Mouse (Mus musculus) MEL (cell line): ENCODE measurements around the gene Egln3. TPM values are rescaled to one million over a fixed set of nuclear protein-coding genes. Genes with fewer than 3 reads are reported as not detected.

Experiments used
- DNase-seq: peaks from one replicate; pipeline ENCODE4 v3.0.0; 2011; ENCODE audit warnings: low read depth, low spot score
- H3K27ac ChIP-seq: 2 replicates; pipeline ENCODE4 v1.5.1; 2012; ENCODE audit warnings: low read depth, mild to moderate bottlenecking, control low read depth, low read length, moderate library complexity; ENCODE audit not compliant: control insufficient read depth
- H3K27me3 ChIP-seq, 2 experiments: fragments of 150-350 bp in 1 of 2; sonication (generic) in 1 of 2; 2 replicates each; pipeline ENCODE4 v1.6.1; 2012; ENCODE audit warnings: low read length in 2 of 2, mild to moderate bottlenecking in 2 of 2, improper control_type of control experiment in 1 of 2, moderate library complexity in 1 of 2; ENCODE audit not compliant: insufficient read depth in 2 of 2, control insufficient read depth in 1 of 2
- H3K36me3 ChIP-seq, 2 experiments: 2 replicates each; pipeline ENCODE4 v1.6.1; 2012 to 2014; ENCODE audit warnings: low read length in 2 of 2, improper control_type of control experiment in 1 of 2, inconsistent platforms in 1 of 2, mild to moderate bottlenecking in 1 of 2; ENCODE audit not compliant: insufficient read depth in 2 of 2, control insufficient read depth in 1 of 2
- H3K4me1 ChIP-seq, 2 experiments: fragments of 150-350 bp in 1 of 2; sonication (generic) in 1 of 2; 2 replicates each; pipeline ENCODE4 v1.6.1; 2012; ENCODE audit warnings: low read length in 2 of 2, improper control_type of control experiment in 1 of 2, mild to moderate bottlenecking in 1 of 2; ENCODE audit not compliant: insufficient read depth in 2 of 2, control insufficient read depth in 1 of 2
- H3K4me3 ChIP-seq, 2 experiments: fragments of 150-350 bp in 1 of 2; sonication (generic) in 1 of 2; 2 replicates each; pipeline ENCODE4 v1.5.1; 2012; ENCODE audit warnings: low read depth in 2 of 2, low read length in 2 of 2, mild to moderate bottlenecking in 2 of 2, moderate library complexity in 2 of 2, control low read depth in 1 of 2, improper control_type of control experiment in 1 of 2; ENCODE audit not compliant: control insufficient read depth in 1 of 2, insufficient read depth in 1 of 2
- H3K79me2 ChIP-seq: 2 replicates; pipeline ENCODE4 v1.6.1; 2012; ENCODE audit warnings: mild to moderate bottlenecking, low read length, moderate library complexity; ENCODE audit not compliant: control insufficient read depth, poor library complexity, insufficient read depth
- H3K9ac ChIP-seq: 2 replicates; pipeline ENCODE4 v1.6.1; 2012; ENCODE audit warnings: low read depth, mild to moderate bottlenecking, control low read depth, low read length, moderate library complexity; ENCODE audit not compliant: control insufficient read depth, poor library complexity, severe bottlenecking
- H3K9me3 ChIP-seq: fragments of 150-350 bp; sonication (generic); replicated peaks from 2 replicates; pipeline ENCODE4 v1.6.1; 2012; ENCODE audit warnings: mild to moderate bottlenecking, low read length, improper control_type of control experiment, moderate library complexity; ENCODE audit not compliant: insufficient read depth
- CHD1 ChIP-seq: IDR thresholded peaks from 2 replicates; pipeline ENCODE4 v1.6.1; 2012; ENCODE audit warnings: low read depth, mild to moderate bottlenecking, inconsistent platforms, low read length, improper control_type of control experiment
- EP300 ChIP-seq, 2 experiments: IDR thresholded peaks; 2 replicates each; pipeline ENCODE4 v1.6.1; 2011; ENCODE audit warnings: improper control_type of control experiment in 2 of 2, low read length in 2 of 2, low read depth in 1 of 2, mild to moderate bottlenecking in 1 of 2
- GATA1 ChIP-seq: IDR thresholded peaks from 2 replicates; pipeline ENCODE4 v1.6.1; 2011; ENCODE audit warnings: low read depth, low read length, improper control_type of control experiment
- HCFC1 ChIP-seq: IDR thresholded peaks from 2 replicates; pipeline ENCODE4 v1.6.1; 2012; ENCODE audit warnings: low read depth, mild to moderate bottlenecking, inconsistent platforms, low read length, improper control_type of control experiment, moderate library complexity
- KAT2A ChIP-seq: conservative IDR thresholded peaks from 2 replicates; pipeline ENCODE4 v1.6.1; 2012; ENCODE audit warnings: low read depth, low read length, improper control_type of control experiment, inconsistent platforms
- MAFK ChIP-seq: IDR thresholded peaks from 2 replicates; pipeline ENCODE4 v1.6.1; 2011; ENCODE audit warnings: low read depth, mild to moderate bottlenecking, low read length, improper control_type of control experiment, borderline replicate concordance
- MAX ChIP-seq: IDR thresholded peaks from 2 replicates; pipeline ENCODE4 v1.6.1; 2011; ENCODE audit warnings: low read length, improper control_type of control experiment
- MAZ ChIP-seq: IDR thresholded peaks from 2 replicates; pipeline ENCODE4 v1.6.1; 2012; ENCODE audit warnings: low read depth, mild to moderate bottlenecking, inconsistent platforms, low read length, improper control_type of control experiment
- MYC ChIP-seq: IDR thresholded peaks from 2 replicates; pipeline ENCODE4 v1.6.1; 2011; ENCODE audit warnings: low read depth, mild to moderate bottlenecking, low read length, improper control_type of control experiment, moderate library complexity
- NELFE ChIP-seq: IDR thresholded peaks from 2 replicates; pipeline ENCODE4 v1.6.1; 2011; ENCODE audit warnings: low read depth, low read length, improper control_type of control experiment
- NRF1 ChIP-seq: IDR thresholded peaks from 2 replicates; pipeline ENCODE4 v1.6.1; 2014; ENCODE audit warnings: low read depth, mild to moderate bottlenecking, inconsistent platforms, low read length, improper control_type of control experiment, moderate library complexity; ENCODE audit not compliant: poor library complexity, insufficient read depth, severe bottlenecking
- POLR2AphosphoS5 ChIP-seq: IDR thresholded peaks from 2 replicates; pipeline ENCODE4 v1.6.1; 2012; ENCODE audit warnings: low read depth, borderline replicate concordance, mild to moderate bottlenecking, inconsistent platforms, low read length, moderate library complexity, mixed read lengths
- RCOR1 ChIP-seq: IDR thresholded peaks from 2 replicates; pipeline ENCODE4 v1.6.1; 2012; ENCODE audit warnings: low read depth, mild to moderate bottlenecking, inconsistent platforms, low read length, improper control_type of control experiment
- SMC3 ChIP-seq: IDR thresholded peaks from 2 replicates; pipeline ENCODE4 v1.6.1; 2011; ENCODE audit warnings: low read depth, low read length, improper control_type of control experiment
- TBP ChIP-seq: IDR thresholded peaks from 2 replicates; pipeline ENCODE4 v1.8.0; 2011; ENCODE audit warnings: low read depth, low read length, improper control_type of control experiment
- TCF12 ChIP-seq: IDR thresholded peaks from 2 replicates; pipeline ENCODE4 v1.6.1; 2014; ENCODE audit warnings: low read depth, mild to moderate bottlenecking, inconsistent platforms, low read length, improper control_type of control experiment, moderate library complexity
- USF1 ChIP-seq: IDR thresholded peaks from 2 replicates; pipeline ENCODE4 v1.6.1; 2014; ENCODE audit warnings: low read depth, mild to moderate bottlenecking, inconsistent platforms, low read length, improper control_type of control experiment, moderate library complexity
- ZC3H11A ChIP-seq: IDR thresholded peaks from 2 replicates; pipeline ENCODE4 v1.6.1; 2012; ENCODE audit warnings: low read depth, mild to moderate bottlenecking, inconsistent platforms, low read length, improper control_type of control experiment
- polyA plus RNA-seq, 2 experiments: library from polyadenylated mRNA; stranded (reverse) in 1 of 2; unstranded in 1 of 2; fragments of >175 nt in 1 of 2; fragments of >200 nt in 1 of 2; gene quantifications; 2 replicates each; pipeline versions ENCODE4 v1.2.1 to v1.2.4; 2012; ENCODE audit warnings: low replicate concordance in 2 of 2, low read depth in 1 of 2; ENCODE audit not compliant: insufficient read length in 2 of 2, insufficient read depth in 1 of 2, missing spikeins in 1 of 2
- total RNA-seq: library from RNA; depleted of rRNA; stranded (reverse); fragments of 300-350 nt; gene quantifications from 2 replicates; pipeline ENCODE4 v1.2.3, GENCODE M21; 2012

The Egln3 gene
- total and polyA plus RNA-seq, 3 experiments: 3.2 to 30.1 TPM; not detected in 1

- TF ChIP-seq NELFE (no peak), MYC (no peak), MAZ (no peak)
- TF ChIP-seq, all 39 proteins: peak for 0
These were observed 19.4 kb downstream of the Egln3 start (continued) for GRCm38 (mm10) chr12:54184264-54184663.

GRCm38 (mm10) chr12:54178323-54178722 is 25.3 kb downstream of the Egln3 start:
- TF ChIP-seq TCF12 (no peak), MYC (no peak), USF1 (no peak), KAT2A (no peak), RCOR1 (no peak), CHD1 (no peak), SMC3 (no peak), ZC3H11A (no peak), EP300 (IDR thresholded peaks at IDR 0.05; ENCODE audit: low read depth in 1 of 2, low read length in 2 of 2) (no peak)
- H3K9me3 ChIP-seq: no peaks in the 10 kb centered on the region
- DNase-seq: no peak
- H3K4me1 ChIP-seq: no peaks in the 10 kb centered on the region
- H3K9ac ChIP-seq: no peak overlapping the region
- no peak overlapping the region for H3K4me3 ChIP-seq
- H3K27ac ChIP-seq: no peak overlapping the region
- no peaks in the 10 kb centered on the region for H3K79me2 ChIP-seq
- H3K27me3 ChIP-seq: no peaks in the 10 kb centered on the region
- H3K36me3 ChIP-seq: no peaks in the 10 kb centered on the region; a peak in 1 of 4 replicates

GRCm38 (mm10) chr12:54168786-54169185 is 34.9 kb downstream of the Egln3 start:
- no peaks in the 10 kb centered on the region for H3K9me3 ChIP-seq
- H3K9ac ChIP-seq: no peak overlapping the region
- H3K36me3 ChIP-seq: peaks cover 0 to 6% of the 10 kb centered on the region in 2 experiments; a peak in 2 of 4 replicates
- TF ChIP-seq MAX: no peak
- no peak for TF ChIP-seq TBP
- TF ChIP-seq GATA1: no peak
- no peak for TF ChIP-seq NRF1
- TF ChIP-seq KAT2A: no peak
- no peak for TF ChIP-seq NELFE
- no peak for TF ChIP-seq RCOR1
- no peak for TF ChIP-seq EP300 (IDR thresholded peaks at IDR 0.05; ENCODE audit: low read depth in 1 of 2, low read length in 2 of 2)
- no peak for TF ChIP-seq MAFK
- no peak for TF ChIP-seq POLR2AphosphoS5
- TF ChIP-seq HCFC1: no peak
- TF ChIP-seq CHD1: no peak
- no peak for DNase-seq
- H3K27me3 ChIP-seq: no peaks in the 10 kb centered on the region
- peaks cover 6 to 11% of the 10 kb centered on the region in 2 experiments; a peak in 3 of 4 replicates for H3K4me1 ChIP-seq
- H3K79me2 ChIP-seq: no peaks in the 10 kb centered on the region
- no peak overlapping the region for H3K27ac ChIP-seq
- H3K4me3 ChIP-seq: no peak overlapping the region
